Mouse (Mus musculus): ENCODE results near the gene Olfml1.

DNA sequence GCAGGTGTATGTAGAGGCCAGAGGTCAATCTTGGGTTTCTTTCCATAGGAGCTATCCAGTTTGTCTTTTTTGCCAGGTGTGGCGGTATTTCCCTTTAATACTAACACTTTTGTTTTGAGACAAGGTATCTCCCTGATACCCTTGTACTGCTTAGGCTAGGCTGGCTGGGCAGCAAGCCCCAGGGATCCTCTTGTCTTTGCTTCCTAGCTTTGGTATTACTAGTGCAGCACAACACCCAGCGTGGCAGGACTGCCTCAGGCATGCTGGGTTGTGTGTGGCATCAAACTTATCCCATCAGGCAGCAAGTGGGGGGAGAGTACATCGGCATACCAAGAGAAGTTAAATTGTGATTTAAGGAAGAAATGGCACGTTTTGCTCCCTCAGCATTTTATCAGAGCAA is 35.3 kb downstream of the Olfml1 start:
- no peak for TF ChIP-seq POLR2A (IDR thresholded peaks at IDR 0.05; ENCODE audit: borderline replicate concordance, extremely low read depth, insufficient read depth, insufficient read length, poor library complexity, severe bottlenecking)
- TF ChIP-seq CTCF (IDR thresholded peaks at IDR 0.05; ENCODE audit: borderline replicate concordance, extremely low read depth, insufficient read depth, insufficient read length), result no peak
